8 mouse cellular contexts compared by ENCODE assay signal in genomic region chr2:114260397-114261071, GRCm38 (mm10). TPM values are rescaled to one million over a fixed set of nuclear protein-coding genes. Genes with fewer than 3 reads are reported as not detected.
DNase-seq lines count a peak whose midpoint lies in the region; ATAC-seq lines count a peak whose summit lies in the region.

No protein-coding gene starts in this region.

- DNase-seq in cerebellum, adult 11 months = peak; percentile 2
- DNase-seq in cerebellum, adult 9-11 months = no peak
- peak; percentile 56 for DNase-seq in ZHBTc4 (ENCODE audit: low read depth, low spot score)
- DNase-seq in embryo, embryonic 10.5 days (ENCODE audit: low spot score) = peak; percentile 82
- DNase-seq in retina, embryonic 14.5 days (ENCODE audit: low spot score) = peak; percentile 82

- H3K27me3 ChIP-seq in heart, embryonic 14.5 days (ENCODE audit: control insufficient read depth, insufficient read depth, low read length) = no peaks in the 10 kb centered on the region
- H3K27me3 ChIP-seq in kidney, embryonic 16.5 days (ENCODE audit: insufficient read depth, low read length) = no peaks in the 10 kb centered on the region
- 0 out of 2 replicates have a peak, but pooled peaks cover 9% of the 10 kb centered on the region for H3K27me3 ChIP-seq in lung, embryonic 15.5 days

- no peak overlapping the region for H3K9ac ChIP-seq in heart, embryonic 14.5 days (ENCODE audit: low read length)
- H3K9ac ChIP-seq in kidney, embryonic 16.5 days (replicated peaks; ENCODE audit: low read length) = no peak overlapping the region; the same call in 1 of the 2 replicates
- H3K9ac ChIP-seq in lung, embryonic 15.5 days = no peak overlapping the region

- WGBS in heart, embryonic 14.5 days = 31% methylated on average over 8 of the region's 8 CpGs
- WGBS in kidney, embryonic 16.5 days = 42% methylated on average over 8 of the region's 8 CpGs
- 36% methylated on average over 8 of the region's 8 CpGs for WGBS in lung, embryonic 15.5 days

- no peak overlapping the region for H3K4me3 ChIP-seq in heart, embryonic 14.5 days (ENCODE audit: control insufficient read depth in 1 of 2, insufficient read depth in 1 of 2, low read depth in 1 of 2, low read length in 2 of 2)
- H3K4me3 ChIP-seq in kidney, embryonic 16.5 days (ENCODE audit: low read length) = no peak overlapping the region
- H3K4me3 ChIP-seq in lung, embryonic 15.5 days = 0 out of 2 replicates have a peak overlapping the region, but pooled peaks have one; percentile 18

- H3K36me3 ChIP-seq in heart, embryonic 14.5 days (ENCODE audit: control insufficient read depth, insufficient read depth, low read length) = no peaks in the 10 kb centered on the region
- H3K36me3 ChIP-seq in kidney, embryonic 16.5 days (ENCODE audit: insufficient read depth, low read length) = no peaks in the 10 kb centered on the region
- no peaks in the 10 kb centered on the region for H3K36me3 ChIP-seq in lung, embryonic 15.5 days

- no peaks in the 10 kb centered on the region for H3K9me3 ChIP-seq in heart, embryonic 14.5 days (ENCODE audit: control insufficient read depth, low read length)
- H3K9me3 ChIP-seq in kidney, embryonic 16.5 days (ENCODE audit: low read length) = no peaks in the 10 kb centered on the region
- H3K9me3 ChIP-seq in lung, embryonic 15.5 days = no peaks in the 10 kb centered on the region

- H3K27ac ChIP-seq in heart, embryonic 14.5 days (replicated peaks in 1 of 2; ENCODE audit: control insufficient read depth in 1 of 2, insufficient read depth in 1 of 2, low read depth in 2 of 2, low read length in 2 of 2) = no peak overlapping the region
- H3K27ac ChIP-seq in kidney, embryonic 16.5 days (ENCODE audit: low read length) = 0 out of 2 replicates have a peak overlapping the region, but pooled peaks have one; percentile 20
- no peak overlapping the region for H3K27ac ChIP-seq in lung, embryonic 15.5 days

- peak overlapping the region; percentile 33; the same call in 1 of the 2 replicates for H3K4me2 ChIP-seq in heart, embryonic 14.5 days (ENCODE audit: low read length)
- peak overlapping the region; percentile 13; the same call in 1 of the 2 replicates for H3K4me2 ChIP-seq in kidney, embryonic 16.5 days (replicated peaks; ENCODE audit: low read depth, low read length)
- H3K4me2 ChIP-seq in lung, embryonic 15.5 days = peak overlapping the region; percentile 7; the same call in 1 of the 2 replicates

- ATAC-seq in heart, embryonic 14.5 days (ENCODE audit: insufficient number of reproducible peaks, insufficient read depth, low FRiP score, low read depth) = no peak
- ATAC-seq in kidney, embryonic 16.5 days (ENCODE audit: low FRiP score, low TSS enrichment) = peak; percentile 91; the same call in 1 of the 2 replicates
- ATAC-seq in lung, embryonic 15.5 days (ENCODE audit: borderline replicate concordance, extremely low read depth, low FRiP score, low TSS enrichment) = peak; percentile 62; the same call in 1 of the 2 replicates

- peaks cover 0 to 3% of the 10 kb centered on the region in 2 experiments; a peak in 1 of 4 replicates for H3K4me1 ChIP-seq in heart, embryonic 14.5 days (ENCODE audit: control insufficient read depth in 2 of 2, insufficient read depth in 2 of 2, low read length in 2 of 2)
- no peaks in the 10 kb centered on the region for H3K4me1 ChIP-seq in kidney, embryonic 16.5 days (ENCODE audit: insufficient read depth, low read length)
- H3K4me1 ChIP-seq in lung, embryonic 15.5 days = no peaks in the 10 kb centered on the region

RNA-seq across cellular contexts. Expression of gene Zfp770, which starts 59.3 kb away (rescaled TPM):
- polyA plus RNA-seq in heart, embryonic 14.5 days (2014; fragmentation: Nextera tagmentation; extraction: Ambion mirVana) = 4.5 and 4.8 TPM in 2 replicates
- polyA plus RNA-seq in kidney, embryonic 16.5 days (2015; fragmentation: Nextera tagmentation; extraction: Ambion mirVana) = 3.6 and 5.1 TPM in 2 replicates
- polyA plus RNA-seq in lung, embryonic 15.5 days (2015; fragmentation: Nextera tagmentation; extraction: Ambion mirVana) = 3.9 and 4.0 TPM in 2 replicates
